In genomic region chr14:27622176-27622922, GRCm38 (mm10) we compare ENCODE assay signal across 8 mouse cellular contexts. TPM values are rescaled to one million over a fixed set of nuclear protein-coding genes. Genes with fewer than 3 reads are reported as not detected.
DNase-seq lines count a peak whose midpoint lies in the region; ATAC-seq lines count a peak whose summit lies in the region.

Gene Erc2, plus strand, starts transcription at chr14:27622428.

- H3K9ac ChIP-seq in hindbrain, embryonic 14.5 days = peak within 1 kb of the TSS; percentile 87

- ATAC-seq in hindbrain, embryonic 14.5 days (ENCODE audit: low FRiP score) = peak; percentile 95
- ATAC-seq in megakaryocyte progenitor cell, adult 5-6 weeks (replicated peaks; ENCODE audit: poor library complexity) = no peak

- H3K9me3 ChIP-seq in hindbrain, embryonic 14.5 days (ENCODE audit: control insufficient read depth, low read length) = no peaks in the 10 kb centered on the region

- H3K36me3 ChIP-seq in hindbrain, embryonic 14.5 days (replicated peaks; ENCODE audit: control insufficient read depth, insufficient read depth) = no peaks in the 10 kb centered on the region

- H3K4me1 ChIP-seq in hindbrain, embryonic 14.5 days (replicated peaks; ENCODE audit: control insufficient read depth, insufficient read depth, low read length) = peaks cover 13% of the 10 kb centered on the region

- DNase-seq in adipocyte (ENCODE audit: low spot score) = peak; percentile 12
- DNase-seq in cerebellum, postnatal 14 days = peak; percentile 89
- DNase-seq in frontal cortex, postnatal 25 days (ENCODE audit: low spot score in 2 of 2) = peak; percentile 63 to 69
- DNase-seq in hindbrain, embryonic 14.5 days (ENCODE audit: low spot score) = peak; percentile 77
- DNase-seq in left cerebral cortex, adult 18-20 months (ENCODE audit: low spot score in 2 of 2) = peak; percentile 79 to 85
- peak; percentile 64 for DNase-seq in lung, postnatal 14 days
- peak; percentile 92 for DNase-seq in right cerebral cortex, postnatal 10 days (ENCODE audit: low spot score in 2 of 2)

- H3K27me3 ChIP-seq in hindbrain, embryonic 14.5 days (ENCODE audit: control insufficient read depth, insufficient read depth, low read length) = no peaks in the 10 kb centered on the region

- H3K27ac ChIP-seq in hindbrain, embryonic 14.5 days = peak within 1 kb of the TSS; percentile 83

- peak within 1 kb of the TSS; percentile 59 for H3K4me2 ChIP-seq in hindbrain, embryonic 14.5 days (replicated peaks)

- WGBS in hindbrain, embryonic 14.5 days = 2% methylated on average over 62 of the region's 78 CpGs

- peak within 1 kb of the TSS; percentile 55 for H3K4me3 ChIP-seq in hindbrain, embryonic 14.5 days (replicated peaks; ENCODE audit: low read length)

RNA-seq across cellular contexts. Expression of gene Erc2, which starts in this region (rescaled TPM):
- 74.8 and 83.8 TPM in 2 replicates for polyA plus RNA-seq in hindbrain, embryonic 14.5 days (2014; fragmentation: Nextera tagmentation; extraction: Ambion mirVana)
- 100 to 1,000 TPM; 183 to 210 TPM for total RNA-seq in left cerebral cortex, adult 18-20 months (2021)
- 0.22 TPM in 1 of 2 replicates, not detected in the other for total RNA-seq in megakaryocyte progenitor cell, adult 5-6 weeks (2015)
- total RNA-seq in megakaryocyte progenitor cell, adult 5-6 weeks (2017) = not detected in 2 replicates

Comparison
In these comparisons a context has a peak if more than half of its experiments do, and no peak if none do; other contexts are left out.
1. RNA of gene Erc2 (total RNA-seq): 183 to 210 TPM in left cerebral cortex, adult 18-20 months; 0.22 TPM in megakaryocyte progenitor cell, adult 5-6 weeks; every median in the first group is over 100 times any median in the second.
2. DNase-seq: peak in every context shown above with its lines; median percentile 92 in right cerebral cortex, postnatal 10 days; 89 in cerebellum, postnatal 14 days; 82 in left cerebral cortex, adult 18-20 months; 77 in hindbrain, embryonic 14.5 days; 66 in frontal cortex, postnatal 25 days; 64 in lung, postnatal 14 days; 12 in adipocyte.